Mouse (Mus musculus): ENCODE data around the gene Stard9. TPM values are rescaled to one million over a fixed set of nuclear protein-coding genes. Genes with fewer than 3 reads are reported as not detected.

Gene Stard9
- 7.0 and 9.9 TPM in 2 replicates for polyA plus RNA-seq (2012; rRNA removed)

GRCm38 (mm10) chr2:120628886-120629735 is at the start of gene Stard9:
Gene Stard9 (plus strand): TSS chr2:120629121.
- peak; percentile 77 for DNase-seq (ENCODE audit: low read depth)

- no peak for DNase-seq (ENCODE audit: low read depth)
Observed at GRCm38 (mm10) chr2:120589759-120590158, 39.2 kb upstream of the Stard9 start.

DNA sequence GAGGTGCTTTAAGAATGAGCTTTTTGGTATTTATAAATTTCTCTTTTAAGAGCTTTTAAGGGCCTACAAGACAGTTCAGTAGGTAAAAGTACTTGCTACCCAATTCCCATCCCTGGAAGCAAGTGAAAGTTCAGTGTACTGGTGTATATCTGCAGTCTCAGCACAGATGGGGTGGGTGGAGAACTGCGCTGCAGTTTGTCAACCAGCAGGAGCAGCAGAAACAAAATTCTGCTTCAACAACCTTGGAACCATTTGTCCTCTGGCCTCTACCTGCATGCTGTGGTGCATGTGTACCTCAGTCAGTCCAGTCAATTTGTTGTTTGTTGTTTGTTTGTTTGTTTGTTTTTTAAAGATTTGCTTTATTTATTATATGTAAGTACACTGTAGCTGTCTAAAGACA is 36.7 kb upstream of the Stard9 start:
- no peak for DNase-seq (ENCODE audit: low read depth)

- no peak for DNase-seq (ENCODE audit: low read depth)
Observed at GRCm38 (mm10) chr2:120597734-120598133, 31.2 kb upstream of the Stard9 start.

DNA sequence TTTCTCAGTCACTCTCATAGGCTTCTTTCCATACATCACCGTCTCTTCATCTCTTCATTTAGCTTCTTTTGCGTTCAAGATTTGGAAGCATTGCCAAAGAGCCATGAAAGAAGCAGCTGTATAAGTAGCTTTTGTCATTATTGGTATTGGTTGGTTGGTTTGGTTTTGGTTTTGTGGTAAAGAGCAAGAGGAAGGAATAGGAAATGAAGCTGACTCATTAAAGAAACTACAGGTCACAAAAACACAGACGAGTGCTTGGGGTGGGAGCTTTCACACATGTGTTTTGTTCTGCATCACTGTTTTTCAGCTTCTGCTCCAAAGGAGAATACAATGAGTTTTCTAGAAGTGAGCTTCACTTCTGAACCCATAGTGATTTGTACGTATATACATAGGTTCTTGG is 29.4 kb upstream of the Stard9 start:
- DNase-seq (ENCODE audit: low read depth), result no peak

GRCm38 (mm10) chr2:120606021-120606690 is 22.8 kb upstream of the Stard9 start:
- DNase-seq (ENCODE audit: low read depth), result no peak

GRCm38 (mm10) chr2:120608830-120609723 is 19.8 kb upstream of the Stard9 start, which contains the start of the genes Haus2 and Lrrc57:
Gene Haus2 (plus strand): TSS chr2:120609383.
Gene Lrrc57 (minus strand): TSS chr2:120609520.
- DNase-seq (ENCODE audit: low read depth), result no peak

DNA sequence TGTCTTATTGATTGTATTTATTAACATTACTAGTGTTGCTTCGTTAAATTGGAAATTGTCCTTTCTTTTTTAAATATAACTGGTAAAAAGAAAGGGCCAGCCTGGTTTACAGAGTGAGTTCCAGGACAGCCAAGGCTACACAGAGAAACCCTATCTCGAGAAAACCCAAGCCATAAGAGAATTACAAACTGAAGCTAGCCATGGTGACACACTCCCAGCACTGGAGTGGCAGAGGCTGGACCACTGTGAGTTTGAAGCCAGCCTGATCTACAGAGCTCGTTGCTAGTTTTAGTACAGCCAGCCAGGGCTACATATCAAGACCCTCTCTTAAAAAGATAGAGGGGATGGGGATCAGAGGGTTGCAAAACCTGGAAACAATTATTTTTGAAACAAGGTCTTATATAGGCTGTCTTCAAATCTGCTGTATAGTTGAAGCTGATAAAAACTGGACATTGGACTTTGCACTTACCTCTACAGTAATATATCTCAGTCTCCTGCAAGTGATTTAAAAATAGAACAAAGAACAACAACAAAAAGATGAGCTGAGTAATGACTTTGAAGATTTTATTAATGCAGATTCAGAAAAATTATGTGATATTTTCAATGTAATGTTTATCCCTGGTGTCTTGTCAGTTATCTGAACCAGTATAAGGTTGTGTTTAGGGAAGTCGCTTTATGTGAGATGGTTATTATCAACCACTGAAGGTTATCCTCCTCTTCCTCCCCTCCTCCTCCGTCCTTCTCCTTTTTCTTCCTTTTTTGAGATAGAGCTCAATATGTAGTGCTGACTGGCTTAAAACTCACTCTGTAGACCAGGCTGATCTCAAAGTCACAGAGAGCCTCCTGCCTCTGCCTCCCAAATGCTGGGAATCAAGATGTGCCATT is 12.4 kb upstream of the Stard9 start:
- DNase-seq (ENCODE audit: low read depth), result no peak

GRCm38 (mm10) chr2:120619538-120619937 is 9.4 kb upstream of the Stard9 start:
- no peak for DNase-seq (ENCODE audit: low read depth)

DNA sequence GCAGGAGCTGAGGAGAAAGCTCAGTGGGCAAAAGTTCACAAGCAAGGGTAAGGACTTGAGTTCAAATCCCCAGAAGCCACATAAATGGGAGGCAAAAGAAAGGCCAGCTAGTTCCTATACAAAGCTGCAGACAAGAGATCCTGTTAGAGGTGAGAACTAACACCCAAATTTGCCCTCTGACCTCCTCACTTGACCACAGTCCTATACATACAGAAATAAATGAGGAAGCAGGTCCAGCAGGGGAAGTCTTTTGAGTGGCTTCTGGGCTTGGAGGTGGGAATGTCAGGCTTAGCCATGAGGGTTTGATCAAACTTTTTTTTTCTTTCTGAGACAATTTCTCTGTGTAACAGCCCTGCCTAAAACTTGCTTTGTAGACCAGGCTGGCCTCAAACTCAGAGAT is 6.0 kb upstream of the Stard9 start:
- DNase-seq (ENCODE audit: low read depth), result no peak

GRCm38 (mm10) chr2:120628076-120628865 is 650 bp upstream of the Stard9 start:
- no peak for DNase-seq (ENCODE audit: low read depth)

GRCm38 (mm10) chr2:120630246-120630645 is 1.3 kb downstream of the Stard9 start:
- DNase-seq (ENCODE audit: low read depth), result no peak

GRCm38 (mm10) chr2:120630655-120631054 is 1.7 kb downstream of the Stard9 start:
- no peak for DNase-seq (ENCODE audit: low read depth)

- no peak for DNase-seq (ENCODE audit: low read depth)
Observed at GRCm38 (mm10) chr2:120631521-120631920, 2.6 kb downstream of the Stard9 start.

- no peak for DNase-seq (ENCODE audit: low read depth)
Observed at GRCm38 (mm10) chr2:120631957-120632356, 3.0 kb downstream of the Stard9 start.

DNA sequence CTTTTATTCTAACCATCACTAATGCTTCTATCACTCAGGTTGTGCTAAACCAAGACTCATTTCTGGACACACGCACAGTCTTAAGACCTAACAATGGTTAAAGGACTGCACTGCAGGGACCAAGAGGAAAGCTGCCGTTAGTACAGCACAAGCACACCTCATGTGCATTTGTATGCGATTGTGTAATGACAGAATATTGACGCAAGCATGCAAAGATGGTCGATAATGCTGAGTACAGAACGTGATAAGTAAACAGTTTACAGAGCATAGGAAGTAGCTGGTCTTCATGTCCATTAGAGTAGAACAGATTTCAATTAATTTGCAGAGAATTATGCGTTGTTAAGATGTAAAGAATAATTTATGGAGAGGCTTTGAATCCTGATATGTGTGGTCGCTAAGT is 11.9 kb downstream of the Stard9 start:
- DNase-seq (ENCODE audit: low read depth), result no peak

- DNase-seq (ENCODE audit: low read depth), result no peak
Observed at GRCm38 (mm10) chr2:120643836-120644235, 14.9 kb downstream of the Stard9 start.

- no peak for DNase-seq (ENCODE audit: low read depth)
Observed at GRCm38 (mm10) chr2:120646777-120647176, 17.9 kb downstream of the Stard9 start.

DNA sequence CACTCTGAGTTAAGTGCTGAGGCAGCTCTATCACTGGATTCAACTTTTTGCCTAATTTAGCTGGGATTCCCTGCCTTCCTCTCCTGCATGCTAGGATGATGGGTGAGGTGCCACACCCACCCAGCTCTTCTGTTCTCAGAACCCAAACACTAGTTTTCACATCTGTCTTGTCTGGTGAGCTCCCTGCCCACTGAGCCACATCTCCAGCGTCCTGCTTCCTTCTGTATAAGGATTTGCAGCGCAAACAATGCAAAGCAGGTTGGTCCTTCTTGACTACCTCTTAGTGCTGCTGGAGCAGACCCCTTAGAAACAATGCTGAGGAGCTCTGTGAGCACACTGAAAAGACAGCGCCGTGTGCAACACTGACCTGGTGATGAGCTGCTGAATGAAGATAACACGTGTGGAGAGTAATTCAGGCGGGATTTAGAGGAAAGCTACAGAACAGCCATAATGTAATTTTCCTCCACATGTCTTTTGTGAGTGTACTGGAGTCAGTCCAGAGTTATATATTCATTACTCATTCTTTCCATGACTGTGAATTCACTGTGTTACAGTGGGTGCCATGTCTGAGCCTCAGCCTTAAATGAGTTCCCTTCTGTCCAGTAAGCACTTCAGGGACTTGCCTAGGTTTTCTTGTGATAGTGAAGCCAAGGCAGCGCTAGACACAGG is 23.5 kb downstream of the Stard9 start:
- no peak for DNase-seq (ENCODE audit: low read depth)

DNA sequence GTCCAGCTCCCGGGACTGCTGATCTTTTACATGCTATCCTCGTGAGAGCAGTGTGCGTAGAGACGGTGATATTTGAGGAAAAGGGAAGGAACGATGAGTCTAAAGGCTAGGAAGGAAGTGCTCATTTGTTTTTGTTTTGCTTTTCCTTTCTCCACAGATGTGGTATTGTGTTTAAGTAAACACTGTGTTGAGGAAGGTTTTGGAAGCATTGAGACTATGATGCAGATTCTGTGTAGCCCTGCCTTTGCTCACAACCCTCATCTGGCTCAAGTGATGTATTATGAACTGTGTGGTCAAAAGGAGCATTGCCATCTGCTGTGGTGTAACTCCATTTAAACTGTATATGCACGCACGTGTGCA is 24.0 kb downstream of the Stard9 start:
- no peak for DNase-seq (ENCODE audit: low read depth)
